Mouse (Mus musculus) G1E-ER4 (cell line): Measurements from ENCODE around the gene Fancd2os. TPM values are rescaled to one million over a fixed set of nuclear protein-coding genes. Genes with fewer than 3 reads are reported as not detected.

Experiments
- GATA1 ChIP-seq: IDR thresholded peaks from one replicate; pipeline ENCODE4 v1.8.0; 2012; ENCODE audit warnings: low read length, inconsistent platforms
- polyA plus RNA-seq: library from polyadenylated mRNA; stranded (reverse); fragments of >175 nt; gene quantifications from 2 replicates; pipeline ENCODE4 v1.2.3, GENCODE M21; 2012

Gene Fancd2os
- polyA plus RNA-seq, 1 experiment = not detected

- no peak for TF ChIP-seq GATA1
These were observed 15.0 kb upstream of the Fancd2os start for GRCm38 (mm10) chr6:113615489-113615888.

- TF ChIP-seq GATA1 = no peak
These were observed 14.5 kb upstream of the Fancd2os start for GRCm38 (mm10) chr6:113614997-113615396.

- no peak for TF ChIP-seq GATA1
These were observed 13.6 kb upstream of the Fancd2os start for GRCm38 (mm10) chr6:113614152-113614551.

- TF ChIP-seq GATA1 = no peak
These were observed 11.9 kb upstream of the Fancd2os start for GRCm38 (mm10) chr6:113612258-113612969.

GRCm38 (mm10) chr6:113609293-113609692 lies 8.8 kb upstream of the Fancd2os start:
- TF ChIP-seq GATA1 = no peak

GRCm38 (mm10) chr6:113608871-113609270 lies 8.4 kb upstream of the Fancd2os start:
- no peak for TF ChIP-seq GATA1

GRCm38 (mm10) chr6:113605224-113605545 lies 4.7 kb upstream of the Fancd2os start:
- no peak for TF ChIP-seq GATA1

- no peak for TF ChIP-seq GATA1
These were observed 4.1 kb upstream of the Fancd2os start, which contains the start of gene Brk1 for GRCm38 (mm10) chr6:113604432-113605223. Brk1 (plus strand) TSS chr6:113604772.

GRCm38 (mm10) chr6:113603993-113604392 lies 3.5 kb upstream of the Fancd2os start:
- TF ChIP-seq GATA1 = no peak

- no peak for TF ChIP-seq GATA1
These were observed 2.3 kb upstream of the Fancd2os start for GRCm38 (mm10) chr6:113602821-113603220.

- no peak for TF ChIP-seq GATA1
These were observed 682 bp downstream of the Fancd2os start for GRCm38 (mm10) chr6:113599833-113600232.

GRCm38 (mm10) chr6:113597945-113598344 lies 2.6 kb downstream of the Fancd2os start:
- TF ChIP-seq GATA1 = no peak

GRCm38 (mm10) chr6:113592637-113593036 lies 7.9 kb downstream of the Fancd2os start:
- TF ChIP-seq GATA1 = no peak

GRCm38 (mm10) chr6:113586466-113587183 lies 13.9 kb downstream of the Fancd2os start:
- TF ChIP-seq GATA1 = no peak

- no peak for TF ChIP-seq GATA1
These were observed 15.4 kb downstream of the Fancd2os start for GRCm38 (mm10) chr6:113585065-113585464.

GRCm38 (mm10) chr6:113583023-113583422 lies 17.5 kb downstream of the Fancd2os start:
- TF ChIP-seq GATA1 = no peak
